Comparison of ENCODE assay signal across 19 mouse cellular contexts in genomic region chr4:148291080-148291479, GRCm38 (mm10). TPM values are rescaled to one million over a fixed set of nuclear protein-coding genes. Genes with fewer than 3 reads are reported as not detected.
"Had no signal": no experiment of that assay in that cellular context is flagged by ENCODE, and none has a peak within 500 bp of the region (broad histone marks: within the 10 kb centered on the region; RNA-seq: fewer than 3 reads in every experiment).

No protein-coding gene starts in this region.

- H3K27ac ChIP-seq: midbrain, embryonic 10.5 days; midbrain, embryonic 12.5 days; neural tube, embryonic 15.5 days had no signal

- ATAC-seq: midbrain, embryonic 16.5 days had no signal

- H3K27me3 ChIP-seq: neural tube, embryonic 15.5 days had no signal

- H3K36me3 ChIP-seq: midbrain, embryonic 10.5 days; midbrain, embryonic 12.5 days; neural tube, embryonic 13.5 days; neural tube, embryonic 15.5 days had no signal

- H3K4me2 ChIP-seq: lung, embryonic 14.5 days; midbrain, embryonic 12.5 days; neural tube, embryonic 13.5 days; neural tube, embryonic 15.5 days had no signal

- H3K9ac ChIP-seq: lung, embryonic 14.5 days; midbrain, embryonic 12.5 days; neural tube, embryonic 15.5 days had no signal

- H3K4me3 ChIP-seq: midbrain, embryonic 10.5 days; midbrain, embryonic 12.5 days; myocyte; neural tube, embryonic 13.5 days; neural tube, embryonic 15.5 days had no signal

- H3K9me3 ChIP-seq: midbrain, embryonic 10.5 days; midbrain, embryonic 12.5 days; neural tube, embryonic 13.5 days; neural tube, embryonic 15.5 days had no signal

- DNase-seq: lung, embryonic 14.5 days; lung, postnatal 10 days; lung, postnatal 4 days; right cerebral cortex, adult 18-20 months; right cerebral cortex, postnatal 25 days; right cerebral cortex, postnatal 4 days; spleen, adult 18-20 months; thymus, adult 18-20 months; thymus, postnatal 14 days; thymus, postnatal 36 days had no signal

RNA-seq across cellular contexts. Expression of gene Disp3, which starts 3.3 kb away (rescaled TPM):
- total RNA-seq: megakaryocyte, adult 5-6 weeks; megakaryocyte-erythroid progenitor cell, adult 5-6 weeks had no signal
- polyA plus RNA-seq: thymus, postnatal 0 days had no signal
